Mouse (Mus musculus) lung, postnatal 4 days (tissue): ENCODE measurements at regions not wholly inside any gene's neighbourhood (a gene's known extent, or its start where the extent isn't known, plus 50 kb on each side); places are given as distances from the start of the nearest gene placed in this dataset.

Experiments used
- DNase-seq, 2 experiments: peaks; one replicate each; pipeline ENCODE4 v3.0.0; 2021

DNA sequence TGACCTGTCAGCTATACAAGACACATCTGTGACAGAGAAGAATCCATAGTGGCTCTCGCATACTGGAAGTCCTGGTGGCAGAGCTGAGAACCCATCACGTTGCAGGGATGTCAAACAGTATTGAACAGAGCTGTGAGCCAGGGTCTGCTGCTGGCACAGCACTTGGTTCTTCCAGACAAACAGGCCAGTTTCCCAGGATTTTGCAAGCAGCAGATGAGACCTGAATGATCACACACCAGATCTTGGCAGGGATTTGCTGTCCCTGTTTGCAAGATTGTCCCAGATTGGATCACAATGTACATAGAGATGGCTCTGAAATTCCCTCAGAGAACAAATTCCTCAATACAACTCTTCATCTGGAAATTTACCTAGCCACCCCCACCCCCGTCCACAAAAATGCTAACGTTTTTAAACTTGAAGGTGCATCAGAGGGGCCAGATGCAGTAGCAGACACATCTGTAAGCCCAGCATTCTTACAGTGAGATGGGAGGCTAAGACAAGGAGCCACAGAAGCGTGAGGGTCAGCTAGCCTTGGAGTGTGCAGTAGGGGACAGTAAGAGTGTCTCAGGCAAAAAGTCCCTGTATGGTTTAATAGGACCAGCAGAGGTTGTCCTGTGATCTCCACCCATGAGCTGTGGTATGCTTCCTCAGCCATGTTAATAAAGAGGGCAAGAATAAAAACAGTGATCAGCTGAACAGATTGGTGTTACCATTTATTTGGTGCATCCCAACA, 307.8 kb downstream of the Gadd45g start:
- DNase-seq, result peak in 1 of 2 experiments; percentile 25

DNA sequence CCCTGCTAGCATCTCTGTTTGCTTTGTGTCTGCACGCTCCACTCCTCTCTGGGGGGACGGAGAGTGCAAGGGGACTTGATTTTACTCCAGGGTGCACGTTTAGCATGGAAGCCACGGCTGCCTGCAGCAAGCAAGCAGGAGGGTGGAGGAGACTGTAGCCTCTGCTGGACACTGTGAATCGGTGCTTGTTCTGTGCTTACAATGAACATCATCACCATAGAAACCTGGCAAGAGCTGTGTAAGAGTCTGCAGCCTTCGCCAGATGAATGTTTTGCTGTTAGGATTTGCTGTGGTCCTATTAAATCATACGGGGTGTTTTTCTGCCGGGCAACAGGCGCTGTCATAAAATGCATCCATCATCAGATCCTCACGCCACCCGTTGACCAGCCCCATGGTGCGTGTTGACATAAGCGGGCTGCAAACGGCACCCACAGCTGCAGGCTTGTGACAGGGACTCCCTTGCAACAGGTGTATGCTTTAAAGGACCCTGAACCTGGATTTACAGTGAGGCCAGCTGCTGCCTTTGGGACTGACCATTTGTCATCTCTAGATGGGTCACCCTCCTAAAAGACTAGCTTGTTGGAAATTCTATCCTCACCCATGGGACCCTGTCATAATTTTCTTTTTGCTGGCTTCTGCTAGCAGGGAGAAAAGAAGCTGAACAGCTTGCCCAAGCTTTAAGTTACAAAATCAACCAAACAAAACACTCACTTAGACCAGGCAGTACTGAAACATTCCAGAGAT, 308.5 kb downstream of the Gadd45g start:
- peak; percentile 42 to 67 for DNase-seq

DNA sequence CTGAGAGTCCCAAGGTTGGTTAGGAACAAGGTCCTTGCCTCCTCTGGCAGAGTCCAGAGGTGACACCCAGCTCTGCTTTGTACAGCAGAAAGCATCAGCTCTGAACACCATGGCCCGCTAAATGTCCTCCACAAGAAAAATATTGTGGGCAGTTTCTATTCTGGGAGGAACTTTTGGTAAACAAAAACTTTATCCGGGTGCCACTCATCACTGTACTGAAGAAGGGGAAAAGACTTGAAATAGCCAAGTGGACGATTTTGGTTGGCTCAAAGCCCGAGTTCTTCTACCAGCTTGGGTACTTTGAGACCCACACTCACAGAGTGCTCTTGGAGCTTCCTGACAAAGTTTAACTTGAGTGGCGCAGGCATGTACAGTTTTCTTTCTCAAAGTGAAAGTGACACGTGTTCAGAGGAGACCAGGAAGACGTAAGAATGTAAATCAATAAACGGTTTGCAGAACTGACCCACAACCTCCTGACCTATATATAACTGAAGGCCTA, 309.2 kb downstream of the Gadd45g start:
- DNase-seq, result peak; percentile 20 to 23

DNA sequence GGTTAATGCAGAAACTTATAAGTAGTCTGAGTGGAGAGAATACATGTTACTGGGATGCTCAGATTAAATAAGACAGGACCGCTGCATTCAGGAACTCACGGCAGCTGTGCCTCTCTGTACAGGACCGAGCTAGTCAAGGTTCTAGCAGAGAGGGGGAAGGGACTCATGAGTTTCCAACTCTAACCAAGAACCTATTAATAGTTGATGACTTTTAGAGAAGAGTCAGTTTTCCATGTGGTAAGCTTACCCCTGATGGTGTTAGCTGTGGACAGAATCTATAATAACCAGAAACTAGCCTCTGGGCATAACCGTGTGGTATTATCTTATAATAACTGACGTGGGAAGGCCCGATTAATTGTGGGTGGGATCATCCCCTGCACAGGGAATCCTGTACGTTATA, 316.2 kb downstream of the Gadd45g start:
- no peak for DNase-seq

DNA sequence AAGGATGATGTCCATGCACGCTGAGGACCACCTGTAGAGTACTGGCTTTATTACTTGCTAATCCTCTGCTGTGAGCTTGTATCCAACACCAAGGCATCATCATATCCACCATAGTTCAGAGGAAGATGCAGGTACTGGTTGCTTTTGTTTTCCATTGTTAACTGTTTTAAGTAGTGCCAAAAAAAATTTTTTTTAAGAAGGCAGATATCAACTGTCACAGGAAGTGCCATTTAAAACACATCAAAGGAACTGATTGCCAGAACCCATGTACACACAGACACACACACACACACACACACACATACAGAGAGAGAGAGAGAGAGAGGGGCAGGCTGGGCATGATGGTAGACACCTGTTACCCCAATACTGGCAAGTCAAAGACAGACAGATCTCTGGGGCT, 319.1 kb downstream of the Gadd45g start:
- DNase-seq, result no peak

DNA sequence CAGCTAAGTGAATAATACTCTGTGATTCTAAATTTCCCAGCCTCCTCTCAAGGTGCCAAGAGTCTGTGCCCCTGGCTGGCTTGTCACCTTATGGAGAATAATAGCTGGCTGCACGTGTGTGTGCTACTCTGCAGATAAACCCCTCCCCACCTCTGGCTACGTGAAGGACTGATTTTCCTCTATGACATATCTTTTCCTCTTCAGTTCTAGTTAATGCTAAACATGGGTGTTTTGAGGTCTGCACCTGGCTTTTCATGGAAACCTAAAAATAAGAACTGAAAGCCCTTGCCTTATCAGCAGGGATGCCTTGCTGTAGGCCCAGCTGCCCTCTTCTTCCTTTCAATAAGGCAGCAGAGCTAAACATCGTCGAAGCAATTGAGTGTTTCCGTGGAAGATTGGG, 321.5 kb downstream of the Gadd45g start:
- no peak for DNase-seq

DNA sequence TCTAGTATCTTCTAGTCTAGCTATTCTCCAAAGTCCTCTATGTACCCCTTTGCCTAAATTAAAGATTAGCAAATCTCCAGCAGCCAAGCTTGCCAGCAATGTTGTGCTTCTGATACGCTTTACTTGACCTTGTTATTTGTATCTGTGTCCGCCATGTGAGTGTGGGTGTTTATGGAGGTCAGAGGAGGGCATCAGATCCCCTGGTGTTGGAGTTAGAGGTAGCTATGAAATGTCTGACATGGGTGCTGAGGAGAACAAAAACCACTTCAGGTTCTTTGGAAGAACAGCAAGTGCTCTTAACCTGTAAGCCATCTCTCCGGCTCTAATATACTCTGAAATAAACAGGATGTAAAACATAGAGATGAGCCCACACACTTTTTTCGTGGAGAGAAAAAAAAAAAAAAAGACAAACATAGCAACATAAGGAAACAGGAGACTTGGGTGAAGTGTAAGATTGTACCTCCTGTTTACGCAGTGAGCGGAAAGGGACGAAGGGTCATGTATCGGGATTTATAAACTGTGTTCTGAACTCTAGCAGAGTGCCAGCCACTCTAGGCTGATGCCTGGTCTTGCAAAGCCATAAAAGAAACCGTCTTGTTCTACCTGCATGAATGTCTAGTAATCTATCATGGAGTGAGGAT, 326.3 kb downstream of the Gadd45g start:
- no peak for DNase-seq

DNA sequence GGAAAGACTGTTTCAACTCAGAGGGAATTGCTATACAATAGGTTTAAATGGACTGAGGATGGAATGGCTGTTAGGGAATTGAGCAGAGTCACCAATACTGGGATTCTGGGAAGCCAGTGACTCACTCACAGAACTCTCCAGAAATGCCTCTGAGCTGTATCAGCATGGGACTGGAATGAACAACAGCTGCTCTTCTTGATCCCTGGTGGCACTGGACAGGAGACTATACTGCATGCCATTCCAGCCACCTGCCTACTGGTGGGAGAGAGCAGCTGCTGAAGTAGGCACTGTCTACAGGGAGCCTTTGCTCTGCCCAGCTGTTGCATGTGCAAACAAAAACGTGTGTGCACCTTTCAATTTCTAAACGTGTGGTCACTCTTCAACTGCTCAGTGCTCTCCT, 329.2 kb downstream of the Gadd45g start:
- DNase-seq, result no peak

DNA sequence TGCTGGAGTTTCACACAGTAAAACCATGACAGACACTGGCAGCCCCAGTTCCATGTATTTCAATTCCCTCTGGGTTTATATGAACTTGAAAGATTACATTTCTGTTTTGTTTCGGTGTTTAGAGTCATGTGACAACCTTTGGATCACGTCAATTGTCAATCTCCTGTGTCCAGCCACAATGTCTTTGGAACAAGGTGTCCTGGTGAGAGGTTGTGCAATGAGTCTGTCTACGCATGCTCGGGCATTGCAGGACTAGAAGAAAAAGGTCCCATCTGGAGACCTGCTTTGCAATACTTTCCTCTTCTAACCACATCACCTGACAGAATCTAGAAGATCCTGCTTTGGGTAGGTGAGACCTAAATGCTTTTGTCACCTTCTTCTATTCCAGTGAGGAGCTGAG, 333.5 kb downstream of the Gadd45g start:
- no peak for DNase-seq

DNA sequence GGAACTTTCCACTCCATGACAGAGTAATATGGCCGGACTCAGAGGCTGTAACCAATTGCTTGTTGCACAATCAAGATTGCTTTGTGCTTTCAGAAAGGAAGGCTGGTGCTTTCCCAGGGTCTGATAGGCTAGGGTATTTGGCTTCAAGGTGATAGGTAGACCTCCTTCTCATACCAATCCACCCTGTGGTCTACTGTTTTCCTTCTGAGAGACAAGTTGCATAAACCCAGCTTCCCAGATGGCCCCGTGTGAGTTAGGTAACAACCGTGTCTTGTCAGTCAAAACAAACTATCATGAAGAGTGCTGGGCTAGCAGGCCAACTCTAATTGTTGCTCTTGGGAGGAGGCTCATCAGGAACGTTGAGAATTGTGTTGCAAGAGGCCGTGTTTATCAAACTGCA, 337.2 kb downstream of the Gadd45g start:
- no peak for DNase-seq

DNA sequence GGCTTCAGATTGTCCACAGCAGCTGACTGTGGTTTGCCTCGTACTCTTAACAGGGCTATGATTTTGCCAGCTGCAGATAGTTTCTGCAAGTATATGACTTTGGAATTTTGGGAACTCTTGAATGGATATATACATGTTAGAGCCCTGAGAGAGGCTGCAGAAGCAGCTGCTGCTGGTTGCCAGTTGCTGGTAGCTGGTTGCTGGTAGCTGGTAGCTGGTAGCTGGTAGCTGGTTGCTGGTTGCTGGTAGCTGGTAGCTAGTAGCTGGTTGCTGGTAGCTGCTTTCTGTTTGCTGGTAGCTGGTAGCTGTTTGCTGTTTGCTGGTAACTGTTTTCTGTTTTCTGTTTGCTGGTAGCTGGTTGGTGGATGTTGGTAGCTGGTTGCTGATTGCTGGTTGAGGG, 339.1 kb downstream of the Gadd45g start:
- DNase-seq, result no peak

DNA sequence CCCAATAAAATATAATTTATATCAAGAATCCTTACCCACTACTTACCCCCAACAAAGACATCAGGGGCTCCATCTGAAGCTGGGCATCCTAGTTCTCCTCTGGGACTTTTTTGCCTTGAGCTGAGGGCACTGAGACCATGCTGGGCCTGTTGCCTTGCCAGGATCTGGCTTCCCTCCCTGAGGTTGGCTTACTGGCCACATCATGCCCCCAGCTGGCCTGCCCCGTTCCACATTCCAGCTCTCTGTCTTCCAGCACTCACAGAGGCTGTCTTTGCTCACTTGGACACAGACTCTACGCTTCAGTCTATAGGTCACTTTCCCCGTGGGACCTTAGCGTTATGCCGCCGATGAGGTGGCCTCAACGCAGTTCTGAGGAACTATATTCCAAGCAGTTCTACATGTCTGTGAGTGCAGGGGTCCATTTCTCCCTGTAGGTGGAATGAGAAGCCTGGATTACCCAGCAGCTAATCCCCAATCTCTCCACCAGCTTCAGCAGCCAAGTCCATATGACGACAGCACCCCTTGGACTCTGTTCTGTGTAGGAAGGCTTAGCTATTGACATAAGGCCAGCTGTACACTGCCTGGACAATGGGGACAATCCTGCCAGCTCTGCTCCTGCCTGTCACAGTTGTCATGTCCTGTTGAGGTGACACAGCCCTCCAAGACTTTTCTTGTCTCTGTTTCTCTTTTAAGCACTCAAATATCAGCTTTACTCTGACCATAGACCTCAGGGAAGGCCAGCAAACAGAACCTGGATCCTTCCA, 341.5 kb downstream of the Gadd45g start:
- no peak for DNase-seq

DNA sequence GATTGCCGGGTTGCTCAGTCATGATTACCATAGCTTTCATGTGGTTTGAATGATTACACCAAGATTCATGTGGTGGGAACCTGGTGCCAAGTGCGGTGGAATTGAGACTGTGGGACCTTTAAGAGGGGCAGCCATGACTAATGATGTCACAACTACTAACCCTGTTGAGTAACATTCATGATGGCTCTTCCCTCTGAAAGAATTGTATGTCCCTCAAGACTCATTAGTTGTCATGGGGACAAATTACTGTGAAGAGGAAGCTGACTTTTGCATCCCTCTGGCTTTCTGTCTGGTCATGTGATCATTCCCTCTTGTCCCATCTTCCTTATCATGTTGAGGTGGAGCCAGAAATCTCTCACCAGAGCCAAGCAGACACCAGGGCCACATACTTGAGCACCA, 342.1 kb downstream of the Gadd45g start:
- no peak for DNase-seq

DNA sequence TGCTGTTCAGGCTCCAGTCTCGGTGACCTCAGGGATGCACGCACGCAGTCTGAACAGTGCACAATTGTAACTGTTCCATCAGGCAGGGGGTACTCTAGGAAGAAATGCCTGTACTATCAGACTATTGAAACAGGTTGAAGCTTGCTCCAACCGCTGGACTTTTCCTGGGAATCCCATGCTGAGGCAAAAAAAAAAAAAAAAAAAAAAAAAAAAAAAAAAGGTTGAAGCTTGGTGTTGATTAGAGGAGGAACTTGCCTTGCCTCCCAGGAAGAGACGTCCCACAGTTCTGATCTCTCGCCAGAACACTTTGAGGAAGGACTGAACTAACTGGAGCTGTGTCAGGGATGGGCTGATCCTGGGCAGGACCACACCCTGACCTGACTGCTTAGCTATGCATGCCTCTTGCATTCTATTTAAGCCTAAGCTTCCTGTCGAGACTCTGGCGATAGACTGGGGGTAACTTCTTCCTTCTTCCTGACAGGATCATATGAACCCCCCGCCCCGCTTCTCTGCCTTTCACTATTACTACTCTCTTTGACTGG, 341.6 kb downstream of the Diras2 start:
- no peak for DNase-seq

DNA sequence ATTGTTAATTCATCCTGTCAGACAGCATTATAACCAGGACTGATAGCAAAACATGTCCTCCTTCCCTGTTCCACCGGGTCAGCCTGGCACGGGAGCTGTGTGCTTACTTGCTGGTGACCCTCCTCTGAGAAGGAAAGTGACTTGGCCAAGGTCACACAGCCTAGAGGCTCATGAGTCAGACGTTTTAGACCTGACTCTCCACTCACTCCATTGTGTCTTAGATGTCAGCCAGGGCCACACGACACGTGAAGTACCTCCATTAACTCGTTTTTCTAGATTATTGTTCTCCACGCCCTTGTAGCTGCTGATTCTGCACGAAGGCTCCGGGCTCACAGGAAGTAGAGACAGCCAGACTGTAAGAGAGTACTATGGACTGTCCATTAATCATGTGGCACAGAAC, 340.8 kb downstream of the Diras2 start:
- no peak for DNase-seq

DNA sequence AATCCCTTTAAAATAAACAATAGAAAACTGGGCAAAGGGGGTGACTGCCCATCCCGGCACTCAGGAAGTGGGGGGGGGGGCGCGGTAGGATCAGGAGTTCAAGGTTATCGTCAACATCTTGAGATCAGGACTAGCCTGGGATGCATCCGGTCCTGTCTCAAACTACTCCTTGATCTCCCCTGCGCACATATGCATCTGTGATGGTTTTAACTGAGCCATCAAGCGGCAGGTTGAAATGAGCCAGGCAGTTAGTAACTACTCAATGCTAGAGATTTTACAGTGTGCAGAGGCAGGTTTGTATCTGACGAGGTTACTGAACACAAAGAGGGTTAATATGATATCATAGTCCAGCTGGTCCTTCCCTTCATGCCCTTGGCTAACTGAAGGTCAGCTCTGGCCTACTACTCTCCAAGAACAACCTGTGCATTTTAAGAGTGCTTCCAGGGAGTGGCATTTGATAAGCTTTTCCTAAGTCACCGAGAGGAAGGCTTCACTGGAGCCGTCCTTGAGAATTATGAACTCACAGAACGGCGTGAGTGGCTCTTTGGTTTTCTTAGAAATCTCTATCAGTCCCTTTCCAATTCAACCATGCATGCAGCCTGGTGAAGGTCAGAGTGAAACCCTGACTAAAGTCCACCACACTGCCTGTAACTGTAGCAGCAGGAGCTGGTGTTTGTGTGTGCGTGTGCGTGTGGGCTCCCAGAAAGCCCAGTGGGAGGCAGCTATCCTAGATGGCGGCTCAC, 340.1 kb downstream of the Diras2 start:
- DNase-seq, result no peak

DNA sequence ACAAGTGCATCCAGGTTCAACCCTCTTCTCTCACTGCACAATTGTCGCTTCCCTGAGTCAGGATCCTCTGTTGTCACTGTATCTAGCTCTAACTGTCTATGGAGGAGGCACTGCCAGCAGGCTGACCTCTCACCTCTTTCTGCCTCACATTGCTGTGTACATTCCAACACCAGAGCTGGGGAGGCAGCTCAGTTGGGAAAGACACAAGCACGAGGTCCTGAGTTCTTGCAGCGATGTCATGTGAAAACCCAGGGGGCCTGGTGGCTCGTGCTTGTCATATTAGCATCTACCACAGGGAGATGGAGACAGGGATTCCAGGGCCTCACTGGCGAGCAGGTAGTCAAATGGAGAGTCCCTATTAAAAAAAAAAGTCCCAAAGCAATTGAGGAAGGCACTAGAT, 334.2 kb downstream of the Diras2 start:
- DNase-seq, result peak; percentile 32 to 39

DNA sequence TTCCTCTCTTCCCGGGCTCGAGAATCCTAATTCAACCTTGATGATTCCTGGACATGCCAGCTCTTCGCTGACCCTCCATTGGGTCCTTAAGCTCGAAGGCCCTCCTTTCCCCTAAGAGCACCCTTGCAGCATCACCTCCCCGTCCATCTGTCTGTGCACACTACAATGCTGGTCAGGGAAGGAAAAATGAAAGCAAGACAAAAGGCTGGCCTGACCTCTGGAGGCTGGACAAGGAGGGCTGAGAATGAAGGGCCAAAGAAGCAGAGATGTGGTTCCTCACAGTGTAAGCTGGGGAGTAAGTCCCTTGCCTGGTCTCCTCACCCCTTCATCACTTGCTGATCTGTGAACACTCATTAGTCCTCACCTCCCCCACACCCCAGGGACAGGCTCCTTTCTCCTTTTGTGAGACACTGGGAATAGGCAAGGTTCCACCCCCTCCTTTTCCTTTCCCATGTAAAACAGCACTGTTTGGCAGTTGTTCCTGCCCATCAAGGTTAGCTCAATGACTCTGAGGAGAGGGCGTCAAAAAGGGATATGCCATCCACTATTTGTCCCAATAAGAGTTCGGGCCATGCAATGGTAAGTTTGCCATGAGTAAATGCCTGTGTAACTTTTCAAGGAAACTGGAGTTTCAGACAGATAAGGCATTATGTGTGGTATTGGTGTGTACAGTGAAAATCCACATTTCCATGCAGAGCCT, 332.3 kb downstream of the Diras2 start:
- DNase-seq, result no peak

DNA sequence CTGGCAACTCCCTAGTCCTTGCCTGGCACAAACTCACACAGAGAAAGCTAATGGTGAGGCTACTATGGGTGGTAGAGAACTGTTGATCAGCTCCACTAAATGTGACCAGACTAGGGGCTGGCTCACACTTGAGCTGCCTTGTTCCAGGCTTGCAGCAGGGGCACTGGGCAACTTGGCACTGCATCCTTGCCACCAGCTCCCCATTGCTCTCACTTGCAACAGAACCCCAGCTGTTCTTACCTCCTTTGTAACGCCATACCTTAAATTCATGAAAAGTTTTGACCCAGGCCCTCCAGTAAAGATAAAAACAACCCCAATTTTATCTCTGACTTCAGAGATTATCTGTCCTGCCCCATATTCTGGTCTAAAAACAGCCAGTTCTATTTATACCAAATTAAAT, 328.7 kb downstream of the Diras2 start:
- no peak for DNase-seq

DNA sequence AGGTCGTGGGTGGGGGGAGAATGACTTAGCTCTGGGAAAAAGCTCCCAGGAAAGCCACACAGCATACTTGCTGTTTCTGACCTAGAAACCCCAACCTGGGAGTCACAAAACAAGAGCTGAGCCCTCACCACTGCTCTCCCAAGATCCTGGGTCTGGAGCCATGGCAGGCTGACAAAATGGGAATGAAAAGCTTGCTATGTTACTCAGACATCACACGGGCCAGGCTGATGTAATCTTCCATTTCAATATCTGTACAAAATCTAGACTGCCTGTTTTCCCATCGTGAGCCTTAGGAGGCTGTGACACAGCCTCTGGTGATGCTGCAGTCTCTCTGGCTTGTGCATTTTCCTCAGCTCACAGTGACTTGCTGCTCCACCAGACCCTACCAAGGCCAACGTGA, 325.1 kb downstream of the Diras2 start:
- DNase-seq, result no peak

DNA sequence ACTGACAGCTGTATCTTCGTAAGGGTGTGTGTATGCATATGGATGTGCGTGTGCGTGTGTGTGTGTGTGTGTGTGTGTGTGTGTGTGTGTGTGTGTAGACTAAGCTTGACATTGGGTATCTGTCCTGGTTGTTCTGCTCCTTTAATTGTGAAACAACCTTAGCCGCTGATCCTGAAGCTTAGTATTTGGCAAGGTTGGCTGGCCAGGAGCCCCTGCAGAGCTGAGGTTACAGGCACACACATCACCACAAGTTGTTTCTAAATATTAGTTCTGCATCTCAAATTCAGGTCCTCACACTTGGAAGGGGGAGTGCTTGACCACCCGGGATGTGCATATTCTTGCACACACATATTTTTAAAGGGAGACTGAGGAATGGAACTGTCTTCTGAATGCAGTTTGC, 314.7 kb downstream of the Diras2 start:
- DNase-seq, result no peak

DNA sequence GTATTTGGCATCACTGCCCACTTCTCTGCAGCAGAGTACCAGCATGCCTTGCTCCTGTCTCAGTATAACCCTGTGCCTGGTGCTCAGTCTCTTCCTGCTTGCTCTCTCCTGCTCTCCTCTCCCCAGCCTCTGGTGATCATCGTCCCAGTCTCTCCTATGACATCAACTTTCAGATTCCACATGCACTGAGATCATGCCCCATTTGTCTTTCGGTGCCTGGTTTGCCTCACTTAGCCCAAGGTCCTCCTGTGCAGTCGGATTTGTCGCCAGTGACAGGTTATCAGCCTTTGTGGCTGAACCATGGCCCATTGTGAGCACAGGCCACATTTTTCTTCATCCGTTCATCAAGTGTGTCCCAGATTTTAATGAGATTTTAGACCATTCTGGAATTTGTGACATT, 314.0 kb downstream of the Diras2 start:
- DNase-seq, result no peak
